Mouse (Mus musculus) forebrain, embryonic 14.5 days (tissue): ENCODE results near the gene Znrf1. TPM values are rescaled to one million over a fixed set of nuclear protein-coding genes. Genes with fewer than 3 reads are reported as not detected.

ENCODE experiments used
- ATAC-seq: fragments of 200-750 bp; cut with Nextera tagmentation; 2 replicates; pipeline ENCODE4 v1.8.0; 2017; ENCODE audit warnings: mild to moderate bottlenecking, moderate library complexity
- DNase-seq: peaks from one replicate; pipeline ENCODE4 v3.0.0-alpha.2; 2015; ENCODE audit warnings: low spot score
- H3K27ac ChIP-seq: fragments of 300-500 bp; sonication (generic); 2 replicates; pipeline ENCODE4 v1.5.1; 2014; ENCODE audit warnings: low read depth, mild to moderate bottlenecking, control low read depth, low read length, moderate library complexity
- H3K27me3 ChIP-seq: fragments of 300-500 bp; sonication (generic); replicated peaks from 2 replicates; pipeline ENCODE4 v1.6.1; 2014; ENCODE audit warnings: low read length, control low read depth, mixed read lengths; ENCODE audit not compliant: control insufficient read depth, insufficient read depth
- H3K36me3 ChIP-seq: fragments of 300-500 bp; sonication (generic); 2 replicates; pipeline ENCODE4 v1.6.1; 2014; ENCODE audit warnings: low read length, control low read depth; ENCODE audit not compliant: control insufficient read depth, insufficient read depth
- H3K4me1 ChIP-seq: fragments of 300-500 bp; sonication (generic); 2 replicates; pipeline ENCODE4 v1.6.1; 2014; ENCODE audit warnings: antibody characterized with exemption, low read length, control low read depth; ENCODE audit not compliant: control insufficient read depth, insufficient read depth
- H3K4me2 ChIP-seq: fragments of 300-500 bp; sonication (generic); 2 replicates; pipeline ENCODE4 v1.6.1; 2014; ENCODE audit warnings: mild to moderate bottlenecking, control low read depth, low read length
- H3K4me3 ChIP-seq: fragments of 300-500 bp; sonication (generic); 2 replicates; pipeline ENCODE4 v1.5.1; 2014; ENCODE audit warnings: low read depth, low read length, control low read depth
- H3K9ac ChIP-seq: fragments of 300-500 bp; sonication (generic); 2 replicates; pipeline ENCODE4 v1.6.1; 2014; ENCODE audit warnings: mild to moderate bottlenecking, low read length, control low read depth, moderate library complexity
- H3K9me3 ChIP-seq: fragments of 300-500 bp; sonication (generic); replicated peaks from 2 replicates; pipeline ENCODE4 v1.6.1; 2016; ENCODE audit warnings: low read length, control low read depth, mixed read lengths; ENCODE audit not compliant: control insufficient read depth
- WGBS: fragments of 180-500 bp; shearing (Covaris S2); extraction: QIAGEN DNeasy Blood & Tissue Kit; methylation state at CpG from one replicate; pipeline ENCODE4 v1.1.7; 2014; 5-methylcytosine and 5-hydroxymethylcytosine counted together
- polyA plus RNA-seq: library from polyadenylated mRNA; unstranded; fragments of >200 nt; fragmentation: Nextera tagmentation; extraction: Ambion mirVana; gene quantifications from 2 replicates; pipeline ENCODE4 v1.2.1, GENCODE M21; 2014

Znrf1 gene
- polyA plus RNA-seq, 1 experiment from 2014 or later, result 55.3 TPM

DNA sequence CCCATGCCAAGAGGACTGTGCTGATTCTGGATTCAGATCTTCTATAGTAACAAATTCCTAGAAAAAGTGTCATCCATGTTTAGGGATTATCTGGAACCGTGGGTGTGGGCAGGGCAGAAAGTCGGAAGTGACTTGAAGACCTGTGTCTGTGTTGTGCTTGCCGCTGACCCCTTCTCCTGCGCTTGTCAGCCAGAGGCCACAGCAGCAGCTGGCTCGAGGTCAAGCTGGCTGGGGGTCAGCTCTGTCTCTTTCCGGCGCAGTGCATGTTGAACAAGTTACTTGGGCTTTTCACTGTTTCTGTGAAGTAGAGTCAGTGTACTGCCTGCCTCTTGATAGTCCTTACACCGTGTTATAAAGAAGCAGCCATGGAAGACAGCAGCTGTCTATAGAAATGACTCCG lies 71.1 kb downstream of the Znrf1 start:
- ATAC-seq, result no peak
- DNase-seq, result no peak
- WGBS, result 90% methylated on average over 9 of the region's 9 CpGs

DNA sequence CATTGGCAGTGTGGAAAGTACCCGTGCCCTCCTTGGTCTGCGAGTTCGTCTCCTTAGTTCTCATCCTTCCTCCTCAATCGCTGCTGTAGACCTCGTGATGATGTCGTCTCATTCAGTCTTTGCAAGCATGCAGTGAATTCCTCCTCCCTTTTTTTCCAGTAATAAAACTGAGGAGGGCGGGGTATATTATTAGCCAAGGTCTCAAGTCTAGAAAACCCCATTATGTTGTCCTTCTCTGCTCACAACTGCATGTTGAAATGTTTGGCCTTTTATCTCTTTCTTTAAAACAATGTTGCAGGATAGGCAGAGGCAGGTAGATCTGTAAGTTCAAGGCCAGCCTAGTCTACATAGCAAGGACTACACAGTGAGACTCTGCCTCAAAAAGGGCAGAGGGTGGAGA lies 71.5 kb downstream of the Znrf1 start:
- Histone ChIP-seq H3K4me2 (no peak overlapping the region), H3K4me3 (no peak overlapping the region), H3K4me1 (no peaks in the 10 kb centered on the region), H3K27ac (no peak overlapping the region), H3K9ac (no peak overlapping the region), H3K36me3 (peaks cover 19% of the 10 kb centered on the region), H3K27me3 (no peaks in the 10 kb centered on the region), H3K9me3 (no peaks in the 10 kb centered on the region)
- 94% methylated on average over 7 of the region's 7 CpGs for WGBS
- ATAC-seq, result no peak
- DNase-seq, result no peak

More for the DNA sequence above, 71.1 kb downstream of the Znrf1 start:
- Histone ChIP-seq H3K9ac (no peak overlapping the region), H3K4me3 (no peak overlapping the region), H3K27me3 (no peaks in the 10 kb centered on the region), H3K9me3 (no peaks in the 10 kb centered on the region), H3K36me3 (peaks cover 16% of the 10 kb centered on the region), H3K27ac (no peak overlapping the region), H3K4me1 (no peaks in the 10 kb centered on the region), H3K4me2 (no peak overlapping the region)

DNA sequence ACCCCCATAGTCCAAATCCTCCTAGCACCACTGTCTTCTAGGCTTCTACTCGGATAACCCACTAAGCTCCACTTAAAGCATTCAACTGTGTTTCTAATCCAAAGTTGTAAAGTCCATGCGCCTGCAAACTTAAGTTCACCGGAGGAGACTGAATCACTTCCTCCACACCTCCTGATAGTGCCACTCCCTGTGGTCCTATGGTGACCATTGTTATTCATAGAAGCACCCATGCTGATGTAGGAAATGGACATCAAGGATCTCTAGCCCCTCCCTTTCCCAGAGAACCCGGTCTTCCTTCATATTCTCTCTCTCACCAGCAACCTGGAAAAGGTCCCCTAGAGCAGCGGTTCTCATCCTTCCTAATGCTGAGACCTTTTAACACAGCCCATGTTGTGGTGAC lies 77.3 kb downstream of the Znrf1 start:
- Histone ChIP-seq H3K27me3 (no peaks in the 10 kb centered on the region), H3K9ac (no peak overlapping the region), H3K4me1 (0 out of 2 replicates have a peak, but pooled peaks cover 3% of the 10 kb centered on the region), H3K4me2 (no peak overlapping the region), H3K9me3 (no peaks in the 10 kb centered on the region), H3K27ac (no peak overlapping the region), H3K36me3 (peaks cover 26% of the 10 kb centered on the region), H3K4me3 (no peak overlapping the region)
- no peak for DNase-seq
- no peak for ATAC-seq
- WGBS, result 87% methylated on average over 5 of the region's 5 CpGs

DNA sequence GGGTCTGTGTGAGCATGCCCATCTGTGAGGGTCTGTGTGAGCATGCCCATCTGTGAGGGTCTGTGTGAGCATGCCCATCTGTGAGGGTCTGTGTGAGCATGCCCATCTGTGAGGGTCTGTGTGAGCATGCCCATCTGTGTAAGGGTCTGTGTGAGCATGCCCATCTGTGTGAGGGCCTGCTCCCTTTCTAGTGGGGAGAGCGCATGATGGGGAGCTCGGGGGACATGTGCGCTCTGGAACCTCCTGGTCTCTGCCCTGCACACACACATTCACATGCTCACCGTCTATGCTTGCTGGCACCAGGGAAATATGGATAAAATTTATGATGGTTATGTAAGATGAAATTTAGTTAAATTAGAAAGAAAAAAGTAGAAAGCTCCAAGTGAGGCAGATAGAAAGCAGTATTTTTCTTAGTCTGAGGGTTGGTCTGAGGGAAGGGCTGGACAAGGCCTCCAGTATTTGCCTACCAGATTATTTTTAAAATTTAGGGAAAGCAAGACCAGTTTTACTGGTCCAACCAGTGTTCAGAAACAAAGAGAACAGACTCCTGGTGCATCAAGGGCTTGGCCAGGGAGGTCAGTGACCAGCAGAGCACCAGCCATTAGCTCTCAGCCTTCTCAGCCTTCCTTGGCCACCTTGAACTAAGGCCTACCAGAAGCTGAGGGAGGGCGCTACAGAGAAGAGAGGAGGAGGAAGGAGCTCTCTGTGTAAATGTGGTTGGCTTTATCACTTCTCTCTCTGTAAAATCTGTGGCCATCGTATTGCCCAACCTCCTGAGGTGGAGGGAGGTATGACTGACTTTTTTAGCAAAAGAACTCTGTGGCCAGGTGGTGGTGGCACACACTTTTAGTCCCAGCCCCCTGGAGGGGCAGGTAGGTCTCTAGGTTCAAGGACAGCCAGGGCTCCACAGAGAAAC lies 79.1 kb downstream of the Znrf1 start:
- H3K27ac ChIP-seq, result no peak overlapping the region
- peaks cover 28% of the 10 kb centered on the region for H3K36me3 ChIP-seq
- no peak for DNase-seq
- H3K4me3 ChIP-seq, result no peak overlapping the region
- no peaks in the 10 kb centered on the region for H3K9me3 ChIP-seq
- H3K4me2 ChIP-seq, result no peak overlapping the region
- no peak overlapping the region for H3K9ac ChIP-seq
- 0 out of 2 replicates have a peak, but pooled peaks cover 3% of the 10 kb centered on the region for H3K4me1 ChIP-seq
- H3K27me3 ChIP-seq, result no peaks in the 10 kb centered on the region
- no peak for ATAC-seq
- 92% methylated on average over 6 of the region's 6 CpGs for WGBS

DNA sequence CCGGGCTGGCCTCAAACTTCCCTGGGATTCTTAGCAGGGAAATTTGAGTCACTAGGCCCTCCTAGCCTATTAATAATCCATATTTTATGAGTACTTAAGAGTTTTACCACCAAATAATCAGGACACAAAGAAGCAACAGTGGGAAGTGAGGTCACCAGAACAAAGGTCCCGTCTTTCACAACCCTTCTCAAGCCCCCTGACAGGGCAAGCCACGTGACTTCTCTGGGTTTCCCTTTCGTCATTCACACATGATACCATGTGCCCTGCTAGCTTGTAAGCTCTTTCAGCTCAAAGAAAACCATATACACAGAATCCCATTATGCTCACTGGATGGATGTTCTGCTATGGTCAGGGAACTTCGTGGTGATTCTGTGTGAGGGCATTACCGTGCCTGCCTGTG lies 81.9 kb downstream of the Znrf1 start:
- 0 out of 2 replicates have a peak, but pooled peaks cover 3% of the 10 kb centered on the region for H3K4me1 ChIP-seq
- H3K9ac ChIP-seq, result no peak overlapping the region
- 66% methylated on average over 6 of the region's 6 CpGs for WGBS
- H3K4me2 ChIP-seq, result no peak overlapping the region
- H3K4me3 ChIP-seq, result no peak overlapping the region
- H3K27ac ChIP-seq, result no peak overlapping the region
- ATAC-seq, result no peak
- no peak for DNase-seq
- no peaks in the 10 kb centered on the region for H3K9me3 ChIP-seq
- peaks cover 29% of the 10 kb centered on the region for H3K36me3 ChIP-seq
- H3K27me3 ChIP-seq, result no peaks in the 10 kb centered on the region

DNA sequence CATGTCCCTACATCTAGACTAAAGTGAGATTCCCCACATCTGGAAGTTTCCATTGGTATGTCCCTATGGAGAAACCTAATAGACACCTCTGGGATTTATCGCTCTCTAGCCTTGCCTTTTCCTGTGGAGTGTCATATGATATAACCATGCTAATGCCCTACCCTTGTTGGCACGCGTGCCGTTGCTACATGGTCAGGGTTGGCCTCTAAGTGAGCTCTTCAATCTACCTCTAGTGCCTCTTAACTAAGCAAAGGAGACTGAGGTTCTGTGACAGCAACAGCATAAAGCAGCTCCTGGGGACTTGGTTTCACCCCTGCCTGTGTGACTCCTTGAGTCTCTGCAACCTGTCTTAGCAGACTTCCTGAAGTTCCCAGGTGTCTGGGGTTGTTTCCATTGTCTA lies 82.4 kb downstream of the Znrf1 start:
- Histone ChIP-seq H3K27me3 (no peaks in the 10 kb centered on the region), H3K4me2 (no peak overlapping the region), H3K4me3 (no peak overlapping the region), H3K4me1 (0 out of 2 replicates have a peak, but pooled peaks cover 3% of the 10 kb centered on the region), H3K27ac (no peak overlapping the region), H3K9me3 (no peaks in the 10 kb centered on the region), H3K36me3 (peaks cover 31% of the 10 kb centered on the region), H3K9ac (no peak overlapping the region)
- ATAC-seq, result no peak
- no peak for DNase-seq
- WGBS, result 97% methylated on average over 4 of the region's 4 CpGs

DNA sequence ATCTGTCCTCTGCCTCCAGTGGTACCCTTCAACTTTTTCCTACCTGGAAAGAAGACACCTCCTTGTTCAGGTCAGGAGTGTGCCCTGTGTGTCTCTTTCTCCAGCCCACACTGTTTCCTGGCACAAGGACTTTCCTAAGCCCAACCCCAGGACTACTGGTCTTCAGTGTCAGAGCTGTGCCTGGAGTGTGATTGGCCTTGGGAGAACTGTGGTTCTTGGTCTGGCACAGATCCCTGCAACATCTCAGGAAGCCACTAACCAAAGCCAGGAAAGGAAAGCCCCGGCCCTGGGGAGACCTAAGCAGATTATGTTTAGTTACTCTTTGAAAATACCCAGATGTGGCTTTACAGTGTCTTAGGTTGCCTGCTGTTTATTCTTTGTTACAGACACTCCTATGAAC lies 84.0 kb downstream of the Znrf1 start:
- 81% methylated on average over 1 of the region's 1 CpGs for WGBS

DNA sequence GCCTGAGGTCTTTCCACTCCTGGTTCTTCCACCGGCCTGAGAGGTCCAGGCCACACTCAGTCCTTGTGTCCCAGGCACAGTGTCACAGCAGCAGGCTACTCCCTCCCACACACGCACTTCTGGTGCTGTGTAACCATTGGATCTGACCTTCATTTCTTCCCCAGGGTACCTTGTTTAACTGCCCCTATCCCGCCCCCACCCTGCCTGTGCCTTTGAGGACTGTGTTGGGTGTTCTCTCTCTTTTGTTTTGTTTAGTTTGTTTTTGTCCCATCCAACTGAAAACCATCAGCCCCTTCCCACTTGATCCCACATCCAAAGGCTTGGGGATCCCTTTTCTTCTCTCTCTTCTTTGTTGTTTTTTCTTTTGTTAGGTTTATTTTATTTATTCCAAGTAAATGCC lies 86.2 kb downstream of the Znrf1 start:
- no peaks in the 10 kb centered on the region for H3K9me3 ChIP-seq
- peaks cover 44% of the 10 kb centered on the region for H3K36me3 ChIP-seq
- no peak for DNase-seq
- no peak overlapping the region for H3K4me3 ChIP-seq
- H3K27ac ChIP-seq, result no peak overlapping the region
- no peak overlapping the region for H3K9ac ChIP-seq
- H3K4me2 ChIP-seq, result no peak overlapping the region
- 76% methylated on average over 3 of the region's 3 CpGs for WGBS
- H3K4me1 ChIP-seq, result no peaks in the 10 kb centered on the region
- ATAC-seq, result no peak
- H3K27me3 ChIP-seq, result no peaks in the 10 kb centered on the region

More for the DNA sequence above, 84.0 kb downstream of the Znrf1 start:
- H3K4me2 ChIP-seq, result no peak overlapping the region
- peaks cover 40% of the 10 kb centered on the region for H3K36me3 ChIP-seq
- H3K27me3 ChIP-seq, result no peaks in the 10 kb centered on the region
- H3K4me1 ChIP-seq, result 0 out of 2 replicates have a peak, but pooled peaks cover 3% of the 10 kb centered on the region
- no peak overlapping the region for H3K9ac ChIP-seq
- H3K9me3 ChIP-seq, result no peaks in the 10 kb centered on the region
- no peak overlapping the region for H3K4me3 ChIP-seq
- ATAC-seq, result no peak
- H3K27ac ChIP-seq, result no peak overlapping the region
- no peak for DNase-seq

DNA sequence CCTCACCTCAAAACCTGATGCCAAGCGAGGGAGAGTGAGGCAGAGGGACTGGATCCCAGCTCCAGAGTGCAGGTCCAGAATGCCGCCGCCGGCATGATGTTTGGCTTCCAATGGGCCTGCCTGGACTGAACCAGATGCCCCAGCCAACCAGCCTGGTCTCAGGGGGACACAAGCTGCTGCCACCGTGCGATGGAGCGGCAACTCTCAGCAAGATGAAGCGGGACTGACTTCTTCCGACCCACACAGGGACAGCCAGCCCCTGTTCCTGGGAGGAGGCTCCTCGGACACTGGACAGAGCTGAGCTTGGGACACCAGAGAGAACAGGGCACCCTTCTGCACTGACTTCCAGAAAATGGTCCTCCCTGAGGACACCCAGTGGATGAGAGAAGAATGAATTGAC lies 86.7 kb downstream of the Znrf1 start:
- no peak overlapping the region for H3K9ac ChIP-seq
- DNase-seq (no peak), ATAC-seq (no peak)
- no peaks in the 10 kb centered on the region for H3K27me3 ChIP-seq
- H3K4me1 ChIP-seq, result no peaks in the 10 kb centered on the region
- no peaks in the 10 kb centered on the region for H3K9me3 ChIP-seq
- H3K4me2 ChIP-seq, result no peak overlapping the region
- peaks cover 48% of the 10 kb centered on the region for H3K36me3 ChIP-seq
- 82% methylated on average over 10 of the region's 10 CpGs for WGBS
- H3K27ac ChIP-seq, result no peak overlapping the region
- H3K4me3 ChIP-seq, result no peak overlapping the region
